Mouse (Mus musculus) spleen, embryonic (tissue): ENCODE measurements around the gene Tbxas1.

Experiments
- CTCF ChIA-PET: fragments of 350-600 bp; sonication (Branson Sonifier 250); formaldehyde crosslinking; loops from one replicate; lab custom pipeline; 2022; lab: Charles Lee

Tbxas1 gene

GRCm38 (mm10) chr6:38921095-38921809 is 46.0 kb downstream of the Tbxas1 start:
- CTCF ChIA-PET: interaction anchor here (0.6 to 1.2 kb wide), 4 partner anchors 10 to 185 kb away, joined by 3 to 4 read pairs (median 4); no protein-coding TSS in a partner anchor

- CTCF ChIA-PET: interaction anchor here (0.6 to 1.2 kb wide), 3 partner anchors 41 to 186 kb away, joined by 3 to 4 read pairs (median 3); no protein-coding TSS in a partner anchor
Observed at GRCm38 (mm10) chr6:38921810-38922116, 46.6 kb downstream of the Tbxas1 start.

GRCm38 (mm10) chr6:38922517-38922916 is 47.3 kb downstream of the Tbxas1 start:
- CTCF ChIA-PET: interaction anchor here (0.7 kb wide), 1 partner anchor 106 kb away, joined by 3 read pairs; no protein-coding TSS in a partner anchor

- CTCF ChIA-PET: no interaction called here
Observed at GRCm38 (mm10) chr6:38923450-38923849, 48.2 kb downstream of the Tbxas1 start.

GRCm38 (mm10) chr6:38923870-38924817 is 48.9 kb downstream of the Tbxas1 start:
- CTCF ChIA-PET: no interaction called here

GRCm38 (mm10) chr6:38925719-38926118 is 50.5 kb downstream of the Tbxas1 start:
- CTCF ChIA-PET: interaction anchor here (0.6 kb wide), 2 partner anchors 58 to 248 kb away, joined by 3 to 5 read pairs; no protein-coding TSS in a partner anchor

- CTCF ChIA-PET: no interaction called here
Observed at GRCm38 (mm10) chr6:38926135-38926962, 51.1 kb downstream of the Tbxas1 start.

- CTCF ChIA-PET: no interaction called here
Observed at GRCm38 (mm10) chr6:38926963-38927361, 51.8 kb downstream of the Tbxas1 start.

GRCm38 (mm10) chr6:38928489-38928888 is 53.3 kb downstream of the Tbxas1 start:
- CTCF ChIA-PET: no interaction called here

- CTCF ChIA-PET: no interaction called here
Observed at GRCm38 (mm10) chr6:38936009-38936408, 60.8 kb downstream of the Tbxas1 start.

GRCm38 (mm10) chr6:38938421-38938820 is 63.2 kb downstream of the Tbxas1 start:
- CTCF ChIA-PET: interaction anchor here (0.5 kb wide), 1 partner anchor 559 kb away, joined by 5 read pairs; no protein-coding TSS in a partner anchor

GRCm38 (mm10) chr6:38939096-38939495 is 63.9 kb downstream of the Tbxas1 start:
- CTCF ChIA-PET: interaction anchor here (0.5 to 0.6 kb wide), 2 partner anchors 560 to 821 kb away, joined by 3 to 5 read pairs; no protein-coding TSS in a partner anchor

- CTCF ChIA-PET: no interaction called here
Observed at GRCm38 (mm10) chr6:38941016-38941415, 65.8 kb downstream of the Tbxas1 start.

- CTCF ChIA-PET: no interaction called here
Observed at GRCm38 (mm10) chr6:38942771-38943170, 67.6 kb downstream of the Tbxas1 start.

- CTCF ChIA-PET: no interaction called here
Observed at GRCm38 (mm10) chr6:38944392-38944791, 69.2 kb downstream of the Tbxas1 start.

- CTCF ChIA-PET: no interaction called here
Observed at GRCm38 (mm10) chr6:38944826-38945225, 69.6 kb downstream of the Tbxas1 start.

GRCm38 (mm10) chr6:38945681-38946080 is 70.5 kb downstream of the Tbxas1 start:
- CTCF ChIA-PET: interaction anchor here (0.5 kb wide), 1 partner anchor 13 kb away, joined by 3 read pairs; no protein-coding TSS in a partner anchor

- CTCF ChIA-PET: no interaction called here
Observed at GRCm38 (mm10) chr6:38947282-38947681, 72.1 kb downstream of the Tbxas1 start.

GRCm38 (mm10) chr6:38949683-38950161 is 74.5 kb downstream of the Tbxas1 start:
- CTCF ChIA-PET: no interaction called here

GRCm38 (mm10) chr6:38950341-38950740 is 75.1 kb downstream of the Tbxas1 start:
- CTCF ChIA-PET: no interaction called here

- CTCF ChIA-PET: no interaction called here
Observed at GRCm38 (mm10) chr6:38950838-38951237, 75.6 kb downstream of the Tbxas1 start.
